Comparison of ENCODE assay signal across 9 mouse cellular contexts in genomic region chr4:137681408-137682104, GRCm38 (mm10). TPM values are rescaled to one million over a fixed set of nuclear protein-coding genes. Genes with fewer than 3 reads are reported as not detected.
DNase-seq lines count a peak whose midpoint lies in the region; ATAC-seq lines count a peak whose summit lies in the region.
"Had no signal": no experiment of that assay in that cellular context is flagged by ENCODE, and none has a peak within 500 bp of the region (broad histone marks: within the 10 kb centered on the region; RNA-seq: fewer than 3 reads in every experiment).

No protein-coding gene starts in this region.

- H3K9ac ChIP-seq in lung, embryonic 15.5 days: 0 out of 2 replicates have a peak overlapping the region, but pooled peaks have one; percentile 6
- peak overlapping the region; percentile 47 for H3K9ac ChIP-seq in hindbrain, embryonic 12.5 days
- H3K9ac ChIP-seq in midbrain, embryonic 14.5 days (replicated peaks; ENCODE audit: low read length): peak overlapping the region; percentile 51

- ATAC-seq in lung, embryonic 15.5 days (ENCODE audit: borderline replicate concordance, extremely low read depth, low FRiP score, low TSS enrichment): peak; percentile 32; the same call in 1 of the 2 replicates
- ATAC-seq in hindbrain, embryonic 12.5 days (ENCODE audit: low FRiP score): peak; percentile 43; the same call in 1 of the 2 replicates
- ATAC-seq in midbrain, embryonic 14.5 days (ENCODE audit: low FRiP score, low TSS enrichment): peak; percentile 38; the same call in 1 of the 2 replicates
- ATAC-seq: Patski had no signal

- DNase-seq in lung, adult 18-20 months: no peak
- DNase-seq in embryo, embryonic 11 days: peak; percentile 59
- peak; percentile 75 to 89 for DNase-seq in layer of hippocampus, postnatal 14 days (ENCODE audit: low spot score in 2 of 2)
- DNase-seq in midbrain, embryonic 14.5 days: peak; percentile 78
- DNase-seq in spleen, postnatal 10 days (ENCODE audit: low spot score in 2 of 2): no peak
- DNase-seq in spleen, postnatal 36 days (ENCODE audit: low spot score in 2 of 2): no peak

- peaks cover 60% of the 10 kb centered on the region for H3K27me3 ChIP-seq in lung, embryonic 15.5 days
- peaks cover 64% of the 10 kb centered on the region for H3K27me3 ChIP-seq in hindbrain, embryonic 12.5 days
- no peaks in the 10 kb centered on the region; the same call in 1 of the 2 replicates for H3K27me3 ChIP-seq in midbrain, embryonic 14.5 days (ENCODE audit: control insufficient read depth, insufficient read depth, low read length)
- H3K27me3 ChIP-seq: Patski had no signal

- peak overlapping the region; percentile 27 for H3K4me3 ChIP-seq in lung, embryonic 15.5 days
- H3K4me3 ChIP-seq in hindbrain, embryonic 12.5 days: peak overlapping the region; percentile 32
- H3K4me3 ChIP-seq in midbrain, embryonic 14.5 days (replicated peaks; ENCODE audit: low read depth, low read length): peak overlapping the region; percentile 33

- H3K4me1 ChIP-seq in lung, embryonic 15.5 days: peaks cover 11% of the 10 kb centered on the region
- peaks cover 36% of the 10 kb centered on the region for H3K4me1 ChIP-seq in hindbrain, embryonic 12.5 days
- H3K4me1 ChIP-seq in midbrain, embryonic 14.5 days (ENCODE audit: control insufficient read depth, insufficient read depth, low read length): peaks cover 25% of the 10 kb centered on the region

- peak overlapping the region; percentile 69 for H3K4me2 ChIP-seq in lung, embryonic 15.5 days
- H3K4me2 ChIP-seq in hindbrain, embryonic 12.5 days (replicated peaks): peak overlapping the region; percentile 65
- H3K4me2 ChIP-seq in midbrain, embryonic 14.5 days (ENCODE audit: low read length): peak overlapping the region; percentile 72

- WGBS in lung, embryonic 15.5 days: 4% methylated on average over 52 of the region's 52 CpGs
- 6% methylated on average over 52 of the region's 52 CpGs for WGBS in hindbrain, embryonic 12.5 days
- WGBS in midbrain, embryonic 14.5 days: 4% methylated on average over 52 of the region's 52 CpGs

- no peaks in the 10 kb centered on the region for H3K36me3 ChIP-seq in lung, embryonic 15.5 days
- no peaks in the 10 kb centered on the region for H3K36me3 ChIP-seq in hindbrain, embryonic 12.5 days
- H3K36me3 ChIP-seq in midbrain, embryonic 14.5 days (ENCODE audit: control insufficient read depth, insufficient read depth, low read length): no peaks in the 10 kb centered on the region

- H3K9me3 ChIP-seq in lung, embryonic 15.5 days: no peaks in the 10 kb centered on the region
- H3K9me3 ChIP-seq in hindbrain, embryonic 12.5 days (replicated peaks): no peaks in the 10 kb centered on the region
- no peaks in the 10 kb centered on the region for H3K9me3 ChIP-seq in midbrain, embryonic 14.5 days (ENCODE audit: control insufficient read depth, low read length)

- no peak overlapping the region for H3K27ac ChIP-seq in lung, embryonic 15.5 days
- H3K27ac ChIP-seq in hindbrain, embryonic 12.5 days: peak overlapping the region; percentile 66
- H3K27ac ChIP-seq in midbrain, embryonic 14.5 days (replicated peaks; ENCODE audit: low read depth, low read length): peak overlapping the region; percentile 33; the same call in 1 of the 2 replicates

RNA-seq across cellular contexts. Expression of gene Rap1gap, which starts 17.0 kb away (rescaled TPM):
- polyA plus RNA-seq in lung, embryonic 15.5 days (2015; fragmentation: Nextera tagmentation; extraction: Ambion mirVana): 8.6 and 9.1 TPM in 2 replicates
- 17.1 and 19.8 TPM in 2 replicates for polyA plus RNA-seq in hindbrain, embryonic 12.5 days (2016; fragmentation: Nextera tagmentation; extraction: Ambion mirVana)
- total RNA-seq in layer of hippocampus, postnatal 14 days (2021): 100 to 1,000 TPM; 242 to 257 TPM
- 57.7 and 60.8 TPM in 2 replicates for polyA plus RNA-seq in midbrain, embryonic 14.5 days (2014; fragmentation: Nextera tagmentation; extraction: Ambion mirVana)

Comparison
In these comparisons a context has a peak if more than half of its experiments do, and no peak if none do; other contexts are left out.
1. DNase-seq: peak in embryo, embryonic 11 days (single experiment), layer of hippocampus, postnatal 14 days (2 of 2) and midbrain, embryonic 14.5 days (single experiment); none in lung, adult 18-20 months (0 of 2), spleen, postnatal 10 days (0 of 2) and spleen, postnatal 36 days (0 of 2).
2. Peak in every context shown above with its lines, with median percentiles within 50 percentile points of each other: ATAC-seq, H3K4me2 ChIP-seq, H3K4me3 ChIP-seq and H3K9ac ChIP-seq.